22 mouse cellular contexts compared by ENCODE assay signal in the genomic region with DNA sequence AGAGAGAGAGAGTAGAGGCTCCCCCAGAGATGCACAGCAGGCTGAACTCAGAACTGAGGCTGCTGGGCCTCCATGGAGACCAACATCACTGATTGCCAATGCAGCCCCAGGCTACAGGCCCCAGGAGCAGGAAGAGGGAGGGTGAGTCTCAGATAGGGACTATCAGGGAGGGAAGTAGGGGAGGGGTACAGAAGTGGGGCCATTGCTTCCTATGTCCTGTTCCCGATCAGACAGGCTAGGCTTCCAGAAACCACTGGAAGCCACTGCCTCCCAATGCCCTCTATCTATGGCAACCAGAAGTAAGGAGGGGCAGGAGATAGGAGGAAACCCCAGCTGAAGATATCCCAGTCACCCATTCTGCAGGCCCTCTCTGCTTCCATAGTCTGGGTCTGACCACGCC.
A peak's percentile ranks its signal among the peaks of the same experiment; 100 is the strongest.
DNase-seq lines count a peak whose midpoint lies in the region; ATAC-seq and TF ChIP-seq lines count a peak whose summit lies in the region.
"Had no signal": no experiment of that assay in that cellular context is flagged by ENCODE, and none has a peak within 500 bp of the region (broad histone marks: within the 10 kb centered on the region; RNA-seq: fewer than 3 reads in every experiment).

No protein-coding gene starts in this region.

- H3K4me1 ChIP-seq in heart, embryonic 15.5 days (replicated peaks), result peaks cover 11% of the 10 kb centered on the region
- H3K4me1 ChIP-seq in liver, embryonic 14.5 days (replicated peaks; ENCODE audit: control insufficient read depth in 2 of 2, insufficient read depth in 2 of 2, low read length in 1 of 2), result peaks cover 0 to 4% of the 10 kb centered on the region in 2 experiments; a peak in 1 of 4 replicates
- H3K4me1 ChIP-seq in lung, adult 2 months (ENCODE audit: control insufficient read depth, insufficient read depth, low read length), result peaks cover 11% of the 10 kb centered on the region

- H3K36me3 ChIP-seq in heart, embryonic 15.5 days, result no peaks in the 10 kb centered on the region
- no peaks in the 10 kb centered on the region for H3K36me3 ChIP-seq in liver, embryonic 14.5 days (replicated peaks; ENCODE audit: control insufficient read depth, insufficient read depth, low read depth)
- H3K36me3 ChIP-seq: embryonic facial prominence, embryonic 12.5 days; forebrain, embryonic 12.5 days; G1E; heart, embryonic 13.5 days; hindbrain, embryonic 13.5 days had no signal

- TF ChIP-seq CTCF in liver, embryonic 14.5 days (IDR thresholded peaks at IDR 0.05; ENCODE audit: low read depth), result no peak
- no peak for TF ChIP-seq CTCF in gastrocnemius, adult 2 months (IDR thresholded peaks at IDR 0.05)
- no peak for TF ChIP-seq CTCF in lung, adult 2 months (IDR thresholded peaks at IDR 0.05; ENCODE audit: insufficient read depth, low read length)

- no peaks in the 10 kb centered on the region for H3K9me3 ChIP-seq in heart, embryonic 15.5 days (replicated peaks)
- H3K9me3 ChIP-seq in liver, embryonic 14.5 days (ENCODE audit: control insufficient read depth, low read length), result no peaks in the 10 kb centered on the region
- H3K9me3 ChIP-seq: embryonic facial prominence, embryonic 12.5 days; forebrain, embryonic 12.5 days; G1E; heart, embryonic 13.5 days; hindbrain, embryonic 13.5 days had no signal

- 0 out of 2 replicates have a peak, but pooled peaks have one; percentile 19 for ATAC-seq in heart, embryonic 15.5 days (replicated peaks; ENCODE audit: insufficient number of reproducible peaks, insufficient read depth, low FRiP score, low read depth)
- ATAC-seq in common myeloid progenitor, adult 5-6 weeks (replicated peaks; ENCODE audit: low read depth, poor library complexity, severe bottlenecking), result peak; percentile 24; the same call in 1 of the 2 replicates
- ATAC-seq in liver, embryonic 14.5 days (ENCODE audit: insufficient read depth), result peak; percentile 57
- ATAC-seq: CD4-positive, CD25-positive, alpha-beta regulatory T cell, adult 4 months; forebrain, embryonic 16.5 days; hindbrain, postnatal 0 days had no signal

- no peak overlapping the region for H3K27ac ChIP-seq in heart, embryonic 15.5 days
- no peak overlapping the region for H3K27ac ChIP-seq in liver, embryonic 14.5 days
- no peak overlapping the region for H3K27ac ChIP-seq in gastrocnemius, adult 2 months
- H3K27ac ChIP-seq: embryonic facial prominence, embryonic 12.5 days; forebrain, embryonic 12.5 days; heart, embryonic 13.5 days; hindbrain, embryonic 13.5 days; hindbrain, postnatal 0 days had no signal

- H3K9ac ChIP-seq in heart, embryonic 15.5 days, result no peak overlapping the region
- no peak overlapping the region for H3K9ac ChIP-seq in liver, embryonic 14.5 days (replicated peaks)
- H3K9ac ChIP-seq: embryonic facial prominence, embryonic 12.5 days; forebrain, embryonic 12.5 days; heart, embryonic 13.5 days; hindbrain, embryonic 13.5 days had no signal

- no peak for TF ChIP-seq POLR2A in lung, adult 2 months (IDR thresholded peaks at IDR 0.05; ENCODE audit: borderline replicate concordance, extremely low read depth, low read depth, low read length)

- H3K4me2 ChIP-seq in heart, embryonic 15.5 days, result no peak overlapping the region
- H3K4me2 ChIP-seq in liver, embryonic 14.5 days (ENCODE audit: low read depth), result no peak overlapping the region
- H3K4me2 ChIP-seq: embryonic facial prominence, embryonic 12.5 days; forebrain, embryonic 12.5 days; heart, embryonic 13.5 days; hindbrain, embryonic 13.5 days had no signal

- DNase-seq in heart, postnatal 14 days, result no peak
- DNase-seq in c-Kit-positive CD71-positive TER-119-positive erythroid progenitor cells, embryonic 14.5 days (ENCODE audit: low spot score), result peak; percentile 13
- no peak for DNase-seq in liver, embryonic 14.5 days (ENCODE audit: low read depth in 3 of 3, low spot score in 3 of 3)
- DNase-seq in layer of hippocampus, adult 8-10 months (ENCODE audit: low spot score in 2 of 2), result no peak
- no peak for DNase-seq in gastrocnemius, adult 2 months
- no peak for DNase-seq in lung, adult 2 months
- DNase-seq: adrenal gland, adult 8-10 months; adrenal gland, postnatal 36 days; cerebellum, adult 11 months; cerebellum, adult 8-10 months; cerebellum, postnatal 14 days; gastrocnemius, postnatal 14 days had no signal

- intact Hi-C loops in heart, postnatal 14 days (cut with DNase I), result no loop called here
- intact Hi-C loops in gastrocnemius, adult 2 months (cut with DNase I), result no loop called here

- H3K4me3 ChIP-seq in heart, embryonic 15.5 days, result no peak overlapping the region
- no peak overlapping the region for H3K4me3 ChIP-seq in liver, embryonic 14.5 days (ENCODE audit: insufficient read depth in 1 of 2, low read depth in 2 of 2, low read length in 2 of 2)
- no peak overlapping the region for H3K4me3 ChIP-seq in gastrocnemius, adult 2 months
- H3K4me3 ChIP-seq in lung, adult 2 months (replicated peaks; ENCODE audit: extremely low read depth, low read depth, low read length), result no peak overlapping the region
- H3K4me3 ChIP-seq: embryonic facial prominence, embryonic 12.5 days; forebrain, embryonic 12.5 days; heart, embryonic 13.5 days; hindbrain, embryonic 13.5 days had no signal

- H3K27me3 ChIP-seq in heart, embryonic 15.5 days, result peaks cover 4% of the 10 kb centered on the region; the same call in 1 of the 2 replicates
- H3K27me3 ChIP-seq in liver, embryonic 14.5 days (ENCODE audit: control insufficient read depth, insufficient read depth, low read length), result no peaks in the 10 kb centered on the region
- H3K27me3 ChIP-seq: embryonic facial prominence, embryonic 12.5 days; forebrain, embryonic 12.5 days had no signal

- 61% methylated on average over 2 of the region's 2 CpGs for WGBS in heart, embryonic 15.5 days
- 16% methylated on average over 2 of the region's 2 CpGs for WGBS in liver, embryonic 14.5 days (ENCODE audit: insufficient replicate concordance)
- WGBS in lung, adult 2 months, result 86% methylated on average over 2 of the region's 2 CpGs

- TF ChIP-seq EP300 in liver, embryonic 14.5 days (IDR thresholded peaks at IDR 0.05; ENCODE audit: low read depth), result peak; percentile 28; the same call in 1 of the 2 replicates
